Mouse (Mus musculus) spleen, adult 10 weeks (tissue): ENCODE data around the gene Rhobtb3. TPM values are rescaled to one million over a fixed set of nuclear protein-coding genes. Genes with fewer than 3 reads are reported as not detected.

Source experiments
- polyA plus RNA-seq: library from polyadenylated mRNA; stranded (reverse); fragments of 350-450 nt; fragmentation: Illumina TruSeq; extraction: RNeasy Lipid Tissue Mini Kit (QIAGEN cat#74804); gene quantifications from one replicate; pipeline ENCODE4 v1.2.3, GENCODE M21; 2015; ENCODE audit warnings: low replicate concordance; ENCODE audit not compliant: insufficient read depth

Rhobtb3 gene
- 3.2 TPM for polyA plus RNA-seq

GRCm38 (mm10) chr13:75943189-75944043, at the start of gene Rhobtb3:
TSS of gene Rhobtb3 (minus strand) at chr13:75943925.

GRCm38 (mm10) chr13:75966850-75967249, 23.1 kb upstream of the Rhobtb3 start, which contains the start of gene Spata9:
TSS of gene Spata9 (plus strand) at chr13:75967150.

GRCm38 (mm10) chr13:75839719-75840481, 103.8 kb downstream of the Rhobtb3 start, which contains the start of gene Glrx:
TSS of gene Glrx (plus strand) at chr13:75839868.

Other genes with a start within 250 kb of the Rhobtb3 start
- gene Ell2, start 237.2 kb downstream of the Rhobtb3 start, polyA plus RNA-seq: 30.3 TPM
- 56.3 TPM for gene Glrx, start 104.1 kb downstream of the Rhobtb3 start, polyA plus RNA-seq
- not detected for gene Spata9, start 23.2 kb upstream of the Rhobtb3 start, polyA plus RNA-seq
- gene Rfesd, start 74.8 kb upstream of the Rhobtb3 start, polyA plus RNA-seq: 31.9 TPM
- not detected for gene Gpr150, start 113.1 kb upstream of the Rhobtb3 start, polyA plus RNA-seq
- 16.7 TPM for gene Arsk, start 154.7 kb upstream of the Rhobtb3 start, polyA plus RNA-seq
- 17.8 TPM for gene Ttc37, start 154.8 kb upstream of the Rhobtb3 start, polyA plus RNA-seq